Mouse (Mus musculus) G1E (cell line): ENCODE measurements around the gene U90926.

Experiments
- CTCF ChIP-seq: IDR thresholded peaks from 2 replicates; pipeline ENCODE4 v1.5.1; 2012; ENCODE audit warnings: low read depth, low read length, inconsistent platforms, mixed read lengths
- GATA1 ChIP-seq: IDR thresholded peaks from 2 replicates; pipeline ENCODE4 v1.6.1; 2012; ENCODE audit warnings: borderline replicate concordance, low read length, inconsistent platforms, mixed read lengths
- GATA2 ChIP-seq: IDR thresholded peaks from 2 replicates; pipeline ENCODE4 v1.6.1; 2012; ENCODE audit warnings: low read depth, low read length, inconsistent platforms, borderline replicate concordance
- POLR2AphosphoS5 ChIP-seq: IDR thresholded peaks from 2 replicates; pipeline ENCODE4 v1.6.1; 2012; ENCODE audit warnings: low read depth, low read length, inconsistent platforms; ENCODE audit not compliant: insufficient replicate concordance
- TAL1 ChIP-seq: conservative IDR thresholded peaks from 2 replicates; pipeline ENCODE4 v1.6.1; 2012; ENCODE audit warnings: low read depth, low read length, inconsistent platforms, mixed read lengths

DNA sequence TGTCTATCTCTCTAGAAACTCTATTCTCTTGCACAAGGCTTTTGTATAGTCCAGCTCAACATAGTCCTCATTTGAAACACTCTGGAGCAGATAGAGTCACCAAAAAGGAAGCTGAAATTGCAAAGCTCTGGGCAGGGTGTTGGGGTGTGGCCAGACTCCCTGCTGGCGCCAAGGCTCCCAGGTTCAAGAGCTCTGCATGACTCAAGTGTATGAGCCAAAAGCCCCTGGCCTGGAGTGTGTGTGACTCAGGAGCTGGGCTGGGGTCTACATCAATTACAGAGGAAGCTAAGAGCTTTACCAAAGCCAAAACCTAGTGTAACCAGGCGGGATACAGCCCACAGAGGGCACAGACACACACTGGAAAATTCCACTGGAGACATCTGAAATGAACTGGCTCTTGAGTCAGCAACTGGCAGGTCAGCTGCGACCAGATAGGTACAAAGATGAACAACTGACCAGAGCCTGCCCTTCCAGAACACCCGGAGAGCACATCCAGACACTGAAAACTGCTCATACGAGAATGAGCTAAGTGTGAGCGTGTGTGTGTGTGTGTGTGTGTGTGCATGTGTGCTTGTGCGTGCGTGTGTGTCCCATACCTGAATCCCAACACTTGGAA lies 5.2 kb upstream of the U90926 start:
- no peak for TF ChIP-seq CTCF
- no peak for TF ChIP-seq GATA2
- no peak for TF ChIP-seq GATA1
- TF ChIP-seq TAL1, result no peak
- TF ChIP-seq POLR2AphosphoS5, result no peak
